Mouse (Mus musculus): ENCODE results near the gene Alyref. TPM values are rescaled to one million over a fixed set of nuclear protein-coding genes. Genes with fewer than 3 reads are reported as not detected.

Gene Alyref
- polyA plus RNA-seq, 1 experiment from 2014 or later, result 149 TPM

GRCm38 (mm10) chr11:120554834-120555233, 43.3 kb downstream of the Alyref start:
- peaks cover 9% of the 10 kb centered on the region for H3K36me3 ChIP-seq (ENCODE audit: insufficient read depth, low read length)
- no peak for TF ChIP-seq CTCF (IDR thresholded peaks at IDR 0.05)
- TF ChIP-seq EP300 (IDR thresholded peaks at IDR 0.05), result no peak
- peaks cover 3% of the 10 kb centered on the region for H3K4me1 ChIP-seq (ENCODE audit: insufficient read depth, low read depth, low read length)
- DNase-seq (ENCODE audit: low spot score), result peak; percentile 58
- H3K9me3 ChIP-seq (ENCODE audit: low read length), result no peaks in the 10 kb centered on the region
- WGBS, result 79% methylated on average over 7 of the region's 7 CpGs
- no peak overlapping the region for H3K4me2 ChIP-seq (replicated peaks; ENCODE audit: low read depth, low read length)
- H3K27me3 ChIP-seq (replicated peaks; ENCODE audit: insufficient read depth, low read length), result no peaks in the 10 kb centered on the region
- no peak overlapping the region for H3K9ac ChIP-seq (replicated peaks; ENCODE audit: low read depth)
- H3K4me3 ChIP-seq (ENCODE audit: low read depth, low read length), result no peak overlapping the region
- H3K27ac ChIP-seq (ENCODE audit: low read length), result no peak overlapping the region
- peak; percentile 58 for ATAC-seq

- ATAC-seq (no peak), DNase-seq (ENCODE audit: low spot score) (no peak)
- H3K9me3 ChIP-seq (ENCODE audit: low read length), result no peaks in the 10 kb centered on the region
- H3K4me2 ChIP-seq (replicated peaks; ENCODE audit: low read depth, low read length), result no peak overlapping the region
- H3K36me3 ChIP-seq (ENCODE audit: insufficient read depth, low read length), result no peaks in the 10 kb centered on the region
- H3K4me1 ChIP-seq (ENCODE audit: insufficient read depth, low read depth, low read length), result peaks cover 11% of the 10 kb centered on the region
- no peak for TF ChIP-seq EP300 (IDR thresholded peaks at IDR 0.05)
- no peak for TF ChIP-seq CTCF (IDR thresholded peaks at IDR 0.05)
- no peak overlapping the region for H3K4me3 ChIP-seq (ENCODE audit: low read depth, low read length)
- H3K27ac ChIP-seq (ENCODE audit: low read length), result no peak overlapping the region
- no peaks in the 10 kb centered on the region for H3K27me3 ChIP-seq (replicated peaks; ENCODE audit: insufficient read depth, low read length)
- WGBS, result 62% methylated on average over 5 of the region's 5 CpGs
- no peak overlapping the region for H3K9ac ChIP-seq (replicated peaks; ENCODE audit: low read depth)
Observed at GRCm38 (mm10) chr11:120552736-120553135, 45.4 kb downstream of the Alyref start.

DNA sequence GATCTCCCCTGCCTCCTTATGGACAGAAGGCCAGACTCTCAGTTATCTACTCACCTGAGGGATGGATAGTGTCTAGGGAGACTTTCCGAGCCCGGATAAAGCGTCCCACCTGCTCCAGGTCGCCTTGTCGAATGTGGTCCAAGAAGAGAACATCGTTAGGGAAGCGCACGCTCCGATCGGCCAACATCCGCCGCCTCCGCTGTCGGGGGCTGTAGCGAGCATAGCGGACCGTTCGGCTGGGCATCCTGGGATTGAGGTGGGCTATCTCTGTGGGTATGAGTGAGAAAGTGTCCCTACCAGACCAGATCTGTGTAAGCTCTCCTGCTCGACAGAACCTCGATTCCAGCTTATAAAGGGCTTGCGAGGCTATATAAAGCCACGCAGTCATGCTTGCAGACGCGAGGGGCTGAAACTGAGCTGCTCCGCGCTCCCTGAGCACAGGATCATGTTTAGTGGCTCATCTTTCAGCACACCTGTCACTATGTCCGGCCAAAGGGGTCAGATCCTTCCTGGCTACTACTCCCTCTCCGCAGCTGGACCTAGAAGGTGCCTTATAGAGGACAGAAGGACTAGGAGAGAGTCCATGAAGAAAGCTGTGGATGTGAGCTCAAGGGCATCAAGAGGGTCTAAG, 47.2 kb downstream of the Alyref start, which contains the start of gene Ppp1r27:
Gene Ppp1r27, minus strand, starts transcription at position 323 of the 631 bp plus-strand sequence.
- H3K4me1 ChIP-seq (ENCODE audit: insufficient read depth, low read depth, low read length), result peaks cover 15% of the 10 kb centered on the region
- H3K4me2 ChIP-seq (replicated peaks; ENCODE audit: low read depth, low read length), result peak within 1 kb of the TSS; percentile 66
- ATAC-seq (no peak), DNase-seq (ENCODE audit: low spot score) (no peak)
- H3K36me3 ChIP-seq (ENCODE audit: insufficient read depth, low read length), result no peaks in the 10 kb centered on the region
- no peak within 1 kb of the TSS for H3K9ac ChIP-seq (replicated peaks; ENCODE audit: low read depth)
- WGBS, result 91% methylated on average over 28 of the region's 28 CpGs
- H3K27me3 ChIP-seq (replicated peaks; ENCODE audit: insufficient read depth, low read length), result no peaks in the 10 kb centered on the region
- H3K27ac ChIP-seq (ENCODE audit: low read length), result peak within 1 kb of the TSS; percentile 97; the same call in 1 of the 2 replicates
- H3K9me3 ChIP-seq (ENCODE audit: low read length), result no peaks in the 10 kb centered on the region
- H3K4me3 ChIP-seq (ENCODE audit: low read depth, low read length), result peak within 1 kb of the TSS; percentile 76
- TF ChIP-seq EP300 (IDR thresholded peaks at IDR 0.05) (no peak), CTCF (IDR thresholded peaks at IDR 0.05) (no peak)

GRCm38 (mm10) chr11:120549986-120550809, 48.0 kb downstream of the Alyref start:
- TF ChIP-seq EP300 (IDR thresholded peaks at IDR 0.05) (no peak), CTCF (IDR thresholded peaks at IDR 0.05) (no peak)
- Histone ChIP-seq H3K36me3 (ENCODE audit: insufficient read depth, low read length) (no peaks in the 10 kb centered on the region), H3K4me2 (replicated peaks; ENCODE audit: low read depth, low read length) (peak overlapping the region; percentile 66), H3K4me3 (ENCODE audit: low read depth, low read length) (peak overlapping the region; percentile 76), H3K9me3 (ENCODE audit: low read length) (no peaks in the 10 kb centered on the region), H3K9ac (replicated peaks; ENCODE audit: low read depth) (no peak overlapping the region), H3K27me3 (replicated peaks; ENCODE audit: insufficient read depth, low read length) (no peaks in the 10 kb centered on the region), H3K4me1 (ENCODE audit: insufficient read depth, low read depth, low read length) (peaks cover 15% of the 10 kb centered on the region), H3K27ac (ENCODE audit: low read length) (peak overlapping the region; percentile 97; the same call in 1 of the 2 replicates)
- 55% methylated on average over 11 of the region's 11 CpGs for WGBS
- DNase-seq (ENCODE audit: low spot score) (no peak), ATAC-seq (no peak)

GRCm38 (mm10) chr11:120549168-120549945, 48.8 kb downstream of the Alyref start, which contains the start of gene Mcrip1:
Mcrip1 (minus strand) TSS chr11:120549727.
- Histone ChIP-seq H3K27ac (ENCODE audit: low read length) (peak within 1 kb of the TSS; percentile 97), H3K4me2 (replicated peaks; ENCODE audit: low read depth, low read length) (peak within 1 kb of the TSS; percentile 66), H3K36me3 (ENCODE audit: insufficient read depth, low read length) (peaks cover 4% of the 10 kb centered on the region; the same call in 1 of the 2 replicates), H3K4me1 (ENCODE audit: insufficient read depth, low read depth, low read length) (peaks cover 15% of the 10 kb centered on the region), H3K4me3 (ENCODE audit: low read depth, low read length) (peak within 1 kb of the TSS; percentile 76), H3K9me3 (ENCODE audit: low read length) (no peaks in the 10 kb centered on the region), H3K9ac (replicated peaks; ENCODE audit: low read depth) (peak within 1 kb of the TSS; percentile 89), H3K27me3 (replicated peaks; ENCODE audit: insufficient read depth, low read length) (no peaks in the 10 kb centered on the region)
- TF ChIP-seq CTCF (IDR thresholded peaks at IDR 0.05) (no peak), EP300 (IDR thresholded peaks at IDR 0.05) (no peak)
- WGBS, result 2% methylated on average over 59 of the region's 87 CpGs
- DNase-seq (ENCODE audit: low spot score), result peak; percentile 95
- ATAC-seq, result peak; percentile 93

All from lung, postnatal 0 days (tissue).